Mouse (Mus musculus): ENCODE data around the gene Mepce.

DNA sequence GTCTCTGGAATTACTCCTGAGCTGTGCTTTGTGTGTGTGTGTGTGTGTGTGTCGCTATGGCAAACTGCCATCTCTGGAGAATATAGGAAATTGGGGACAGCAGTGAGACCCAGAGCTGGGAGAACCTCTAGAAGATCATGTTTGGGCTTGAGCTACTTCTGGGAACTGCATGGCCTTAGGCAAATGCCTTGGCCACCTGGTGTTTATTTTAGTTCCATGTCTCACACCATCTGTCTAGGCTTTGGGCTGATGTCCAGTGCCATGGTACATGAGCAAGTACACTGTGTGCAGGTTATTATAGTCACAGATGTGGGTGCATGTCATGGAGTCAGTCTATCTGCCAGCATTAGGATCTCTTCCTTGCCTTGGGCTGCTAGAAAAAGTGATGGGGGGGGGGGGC lies 35.1 kb upstream of the Mepce start:
- TF ChIP-seq TAL1 (IDR thresholded peaks at IDR 0.05; ENCODE audit: low read length) (no peak), GATA1 (IDR thresholded peaks at IDR 0.05; ENCODE audit: low read length) (no peak)

Measured in erythroblast, embryonic 14.5 days (primary cell).